Mouse (Mus musculus): ENCODE measurements at regions not wholly inside any gene's neighbourhood (a gene's known extent, or its start where the extent isn't known, plus 50 kb on each side); places are given as distances from the start of the nearest gene placed in this dataset.

GRCm38 (mm10) chr12:17601245-17602023 lies 56.8 kb downstream of the Odc1 start:
- no peak for DNase-seq

GRCm38 (mm10) chr12:17603576-17603975 lies 59.0 kb downstream of the Odc1 start:
- no peak for DNase-seq

GRCm38 (mm10) chr12:17610384-17610783 lies 65.8 kb downstream of the Odc1 start:
- DNase-seq: no peak

GRCm38 (mm10) chr12:17611988-17612387 lies 67.4 kb downstream of the Odc1 start:
- peak; percentile 54 to 68 for DNase-seq

GRCm38 (mm10) chr12:17618300-17618699 lies 72.4 kb upstream of the Hpcal1 start:
- no peak for DNase-seq

- DNase-seq: no peak
Observed at GRCm38 (mm10) chr12:17620226-17620625, 70.4 kb upstream of the Hpcal1 start.

GRCm38 (mm10) chr12:17621487-17621888 lies 69.2 kb upstream of the Hpcal1 start:
- no peak for DNase-seq

- DNase-seq: no peak
Observed at GRCm38 (mm10) chr12:17622509-17623005, 68.1 kb upstream of the Hpcal1 start.

GRCm38 (mm10) chr12:17626043-17626442 lies 64.6 kb upstream of the Hpcal1 start:
- no peak for DNase-seq

GRCm38 (mm10) chr12:17631161-17631560 lies 59.5 kb upstream of the Hpcal1 start:
- DNase-seq: no peak

GRCm38 (mm10) chr12:17636146-17636545 lies 54.5 kb upstream of the Hpcal1 start:
- no peak for DNase-seq

- DNase-seq: no peak
Observed at GRCm38 (mm10) chr12:17636590-17636989, 54.1 kb upstream of the Hpcal1 start.

All from layer of hippocampus, postnatal 36 days (tissue).